Mouse (Mus musculus): ENCODE data around the gene 9130019O22Rik. TPM values are rescaled to one million over a fixed set of nuclear protein-coding genes. Genes with fewer than 3 reads are reported as not detected.
A peak's percentile ranks its signal among the peaks of the same experiment; 100 is the strongest.
"Not testable (repeated sequence)": the region's sequence is repeated elsewhere in the genome, so short reads cannot be mapped to it uniquely, and the experiment has no call there.

The 9130019O22Rik gene
- polyA plus RNA-seq, 1 experiment from 2014 or later, result 5.3 TPM

- H3K4me1 ChIP-seq, result peaks cover 16% of the 10 kb centered on the region
- peaks cover 24% of the 10 kb centered on the region for H3K36me3 ChIP-seq
- no peaks in the 10 kb centered on the region for H3K9me3 ChIP-seq
- under 1% methylated on average over 76 of the region's 76 CpGs for WGBS
- peak within 1 kb of the TSS; percentile 93 for H3K9ac ChIP-seq
- H3K27me3 ChIP-seq (replicated peaks), result no peaks in the 10 kb centered on the region
- H3K27ac ChIP-seq, result peak within 1 kb of the TSS; percentile 80
- peak within 1 kb of the TSS; percentile 81 for H3K4me2 ChIP-seq (replicated peaks)
- peak within 1 kb of the TSS; percentile 94 for H3K4me3 ChIP-seq
- ATAC-seq (ENCODE audit: low FRiP score, low read depth), result peak; percentile 95
These were observed 41.2 kb downstream of the 9130019O22Rik start, which contains the start of gene Zfp768 for GRCm38 (mm10) chr7:127345512-127346325. Zfp768 (minus strand) TSS chr7:127345589.

GRCm38 (mm10) chr7:127345092-127345491 lies 41.9 kb downstream of the 9130019O22Rik start:
- Histone ChIP-seq H3K9me3 (no peaks in the 10 kb centered on the region), H3K4me1 (peaks cover 16% of the 10 kb centered on the region), H3K4me3 (peak overlapping the region; percentile 94), H3K27me3 (replicated peaks) (no peaks in the 10 kb centered on the region), H3K36me3 (peaks cover 24% of the 10 kb centered on the region), H3K9ac (peak overlapping the region; percentile 93), H3K27ac (peak overlapping the region; percentile 80; the same call in 1 of the 2 replicates), H3K4me2 (replicated peaks) (peak overlapping the region; percentile 81)
- WGBS, result under 1% methylated on average over 42 of the region's 42 CpGs
- ATAC-seq (ENCODE audit: low FRiP score, low read depth), result peak; percentile 34; the same call in 1 of the 2 replicates

GRCm38 (mm10) chr7:127344371-127344770 lies 42.6 kb downstream of the 9130019O22Rik start:
- Histone ChIP-seq H3K4me2 (replicated peaks) (peak overlapping the region; percentile 81), H3K27me3 (replicated peaks) (no peaks in the 10 kb centered on the region), H3K9ac (peak overlapping the region; percentile 93), H3K4me3 (peak overlapping the region; percentile 94), H3K27ac (no peak overlapping the region), H3K4me1 (peaks cover 16% of the 10 kb centered on the region), H3K36me3 (peaks cover 24% of the 10 kb centered on the region), H3K9me3 (no peaks in the 10 kb centered on the region)
- WGBS, result 89% methylated on average over 8 of the region's 8 CpGs
- no peak for ATAC-seq (ENCODE audit: low FRiP score, low read depth)

- H3K4me2 ChIP-seq (replicated peaks), result peak overlapping the region; percentile 81; the same call in 1 of the 2 replicates
- no peak overlapping the region for H3K4me3 ChIP-seq
- no peak for ATAC-seq (ENCODE audit: low FRiP score, low read depth)
- H3K27me3 ChIP-seq (replicated peaks), result no peaks in the 10 kb centered on the region
- peaks cover 16% of the 10 kb centered on the region for H3K4me1 ChIP-seq
- no peak overlapping the region for H3K27ac ChIP-seq
- H3K36me3 ChIP-seq, result peaks cover 24% of the 10 kb centered on the region
- WGBS, result 93% methylated on average over 38 of the region's 38 CpGs
- no peak overlapping the region for H3K9ac ChIP-seq
- H3K9me3 ChIP-seq, result no peaks in the 10 kb centered on the region
These were observed 43.5 kb downstream of the 9130019O22Rik start for GRCm38 (mm10) chr7:127343351-127344019.

- peaks cover 24% of the 10 kb centered on the region for H3K36me3 ChIP-seq
- no peaks in the 10 kb centered on the region for H3K27me3 ChIP-seq (replicated peaks)
- peaks cover 16% of the 10 kb centered on the region for H3K4me1 ChIP-seq
- H3K9me3 ChIP-seq, result no peaks in the 10 kb centered on the region
- ATAC-seq (ENCODE audit: low FRiP score, low read depth), result no peak
- H3K4me2 ChIP-seq (replicated peaks), result no peak overlapping the region
- H3K9ac ChIP-seq, result no peak overlapping the region
- 97% methylated on average over 7 of the region's 7 CpGs for WGBS
- H3K4me3 ChIP-seq, result no peak overlapping the region
- no peak overlapping the region for H3K27ac ChIP-seq
These were observed 44.1 kb downstream of the 9130019O22Rik start for GRCm38 (mm10) chr7:127342888-127343287.

GRCm38 (mm10) chr7:127342332-127342731 lies 44.6 kb downstream of the 9130019O22Rik start:
- H3K27me3 ChIP-seq (replicated peaks), result no peaks in the 10 kb centered on the region
- H3K9ac ChIP-seq, result no peak overlapping the region
- peaks cover 16% of the 10 kb centered on the region for H3K4me1 ChIP-seq
- H3K4me3 ChIP-seq, result no peak overlapping the region
- no peak for ATAC-seq (ENCODE audit: low FRiP score, low read depth)
- H3K36me3 ChIP-seq, result peaks cover 24% of the 10 kb centered on the region
- no peak overlapping the region for H3K27ac ChIP-seq
- H3K4me2 ChIP-seq (replicated peaks), result no peak overlapping the region
- WGBS, result 68% methylated on average over 4 of the region's 4 CpGs
- H3K9me3 ChIP-seq, result no peaks in the 10 kb centered on the region

GRCm38 (mm10) chr7:127341861-127342260 lies 45.1 kb downstream of the 9130019O22Rik start:
- H3K4me2 ChIP-seq (replicated peaks); H3K9me3 ChIP-seq; H3K27me3 ChIP-seq (replicated peaks); H3K9ac ChIP-seq; H3K27ac ChIP-seq; ATAC-seq (ENCODE audit: low FRiP score, low read depth); H3K4me3 ChIP-seq: not testable (repeated sequence)
- H3K36me3 ChIP-seq, result peaks cover 24% of the 10 kb centered on the region
- peaks cover 16% of the 10 kb centered on the region for H3K4me1 ChIP-seq
- WGBS, result 90% methylated on average over 6 of the region's 6 CpGs

DNA sequence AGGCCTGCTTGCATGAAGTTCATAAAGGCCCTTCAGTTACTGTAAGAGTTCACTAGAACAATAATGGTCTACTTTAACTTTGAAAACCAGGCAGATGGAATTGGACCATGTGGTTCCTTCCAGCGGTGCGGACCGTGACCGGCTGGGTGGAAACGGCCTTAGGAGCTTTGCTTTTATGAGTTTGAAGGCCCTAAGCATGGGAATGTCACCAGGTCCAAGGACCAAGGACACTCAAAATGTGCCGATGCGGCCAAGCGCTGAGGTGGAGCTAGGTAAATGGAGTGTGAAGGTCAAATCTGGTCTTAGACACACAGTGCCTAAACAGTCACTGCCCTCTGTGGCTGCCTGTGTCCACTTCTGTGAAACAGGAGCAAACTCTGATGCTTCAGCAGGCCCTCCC lies 45.6 kb downstream of the 9130019O22Rik start:
- Histone ChIP-seq H3K9me3 (no peaks in the 10 kb centered on the region), H3K4me2 (replicated peaks) (no peak overlapping the region), H3K4me3 (no peak overlapping the region), H3K27me3 (replicated peaks) (no peaks in the 10 kb centered on the region), H3K36me3 (peaks cover 24% of the 10 kb centered on the region), H3K4me1 (peaks cover 11% of the 10 kb centered on the region), H3K9ac (no peak overlapping the region), H3K27ac (no peak overlapping the region)
- ATAC-seq (ENCODE audit: low FRiP score, low read depth), result no peak
- WGBS, result 97% methylated on average over 8 of the region's 8 CpGs

DNA sequence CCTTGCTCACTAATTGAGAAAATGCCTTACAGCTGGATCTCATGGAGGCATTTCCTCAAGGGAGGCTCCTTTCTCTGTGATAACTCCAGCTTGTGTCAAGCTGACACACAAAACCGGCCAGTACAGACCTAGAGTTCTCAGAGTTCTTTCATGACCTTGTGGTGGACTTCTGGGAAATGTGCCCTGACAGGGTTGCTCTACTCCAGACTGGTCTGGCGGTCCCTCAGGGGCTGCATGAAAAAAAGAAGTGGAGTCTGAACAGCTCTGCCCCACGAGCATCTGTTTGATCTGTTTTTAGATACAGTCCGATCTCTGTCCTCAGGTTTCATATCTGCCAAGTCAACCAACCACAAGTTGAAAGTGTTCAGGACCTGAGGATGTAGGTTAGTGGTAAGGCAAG lies 49.3 kb downstream of the 9130019O22Rik start:
- Histone ChIP-seq H3K27me3 (replicated peaks) (no peaks in the 10 kb centered on the region), H3K4me2 (replicated peaks) (no peak overlapping the region), H3K4me1 (no peaks in the 10 kb centered on the region), H3K27ac (no peak overlapping the region), H3K9me3 (no peaks in the 10 kb centered on the region), H3K4me3 (no peak overlapping the region), H3K36me3 (peaks cover 9% of the 10 kb centered on the region), H3K9ac (no peak overlapping the region)
- ATAC-seq (ENCODE audit: low FRiP score, low read depth), result no peak
- 81% methylated on average over 4 of the region's 4 CpGs for WGBS

- Histone ChIP-seq H3K4me1 (no peaks in the 10 kb centered on the region), H3K27ac (no peak overlapping the region), H3K9ac (no peak overlapping the region), H3K4me3 (no peak overlapping the region), H3K9me3 (no peaks in the 10 kb centered on the region), H3K27me3 (replicated peaks) (no peaks in the 10 kb centered on the region), H3K4me2 (replicated peaks) (no peak overlapping the region), H3K36me3 (no peaks in the 10 kb centered on the region)
- ATAC-seq (ENCODE audit: low FRiP score, low read depth), result no peak
- 89% methylated on average over 4 of the region's 4 CpGs for WGBS
These were observed 51.4 kb downstream of the 9130019O22Rik start for GRCm38 (mm10) chr7:127335604-127336003.

GRCm38 (mm10) chr7:127333240-127333639 lies 53.7 kb downstream of the 9130019O22Rik start:
- Histone ChIP-seq H3K27ac (no peak overlapping the region), H3K36me3 (no peaks in the 10 kb centered on the region), H3K27me3 (replicated peaks) (no peaks in the 10 kb centered on the region), H3K4me3 (no peak overlapping the region), H3K4me1 (no peaks in the 10 kb centered on the region), H3K9ac (no peak overlapping the region), H3K9me3 (no peaks in the 10 kb centered on the region), H3K4me2 (replicated peaks) (no peak overlapping the region)
- ATAC-seq (ENCODE audit: low FRiP score, low read depth), result no peak
- 87% methylated on average over 6 of the region's 6 CpGs for WGBS
